Mouse (Mus musculus) 3134 (cell line): ENCODE results near the gene Olfr804.

Experiments
- DNase-seq: peaks from one replicate; pipeline ENCODE4 v3.0.0-alpha.2; 2011; ENCODE audit warnings: low spot score; ENCODE audit not compliant: insufficient read length; ENCODE audit errors: extremely low read depth

The Olfr804 gene

GRCm38 (mm10) chr10:129702910-129703309, at the start of gene Olfr804:
Gene Olfr804 (plus strand): TSS chr10:129703210.
- no peak for DNase-seq

GRCm38 (mm10) chr10:129657394-129657793, 45.6 kb upstream of the Olfr804 start, which contains the start of gene Olfr800:
Gene Olfr800 (plus strand): TSS chr10:129657694.
- no peak for DNase-seq

GRCm38 (mm10) chr10:129673765-129674164, 29.2 kb upstream of the Olfr804 start, which contains the start of gene Olfr801:
Gene Olfr801 (minus strand): TSS chr10:129673865.
- no peak for DNase-seq

- no peak for DNase-seq
These were observed 14.9 kb upstream of the Olfr804 start, which contains the start of gene Olfr802 for GRCm38 (mm10) chr10:129688069-129688468. Gene Olfr802 (minus strand): TSS chr10:129688169.

- DNase-seq, result no peak
These were observed 8.8 kb upstream of the Olfr804 start, which contains the start of gene Olfr803 for GRCm38 (mm10) chr10:129694186-129694585. Gene Olfr803 (minus strand): TSS chr10:129694286.

- DNase-seq, result no peak
These were observed 26.3 kb downstream of the Olfr804 start, which contains the start of gene Olfr805 for GRCm38 (mm10) chr10:129729275-129729674. Gene Olfr805 (minus strand): TSS chr10:129729375.

- no peak for DNase-seq
These were observed 38.8 kb downstream of the Olfr804 start, which contains the start of gene Olfr806 for GRCm38 (mm10) chr10:129741821-129742220. Gene Olfr806 (minus strand): TSS chr10:129741921.

- no peak for DNase-seq
These were observed 54.7 kb downstream of the Olfr804 start, which contains the start of gene Olfr807 for GRCm38 (mm10) chr10:129757693-129758092. Gene Olfr807 (minus strand): TSS chr10:129757793.
